Mouse (Mus musculus) mesoderm, embryonic 11.5 days (tissue): ENCODE measurements around the gene Adgrf5.
"Not testable (repeated sequence)": the region's sequence is repeated elsewhere in the genome, so short reads cannot be mapped to it uniquely, and the experiment has no call there.

Source experiments
- DNase-seq: peaks from one replicate; pipeline ENCODE4 v3.0.0-alpha.2; 2012; ENCODE audit warnings: low read depth, low spot score

The Adgrf5 gene

DNA sequence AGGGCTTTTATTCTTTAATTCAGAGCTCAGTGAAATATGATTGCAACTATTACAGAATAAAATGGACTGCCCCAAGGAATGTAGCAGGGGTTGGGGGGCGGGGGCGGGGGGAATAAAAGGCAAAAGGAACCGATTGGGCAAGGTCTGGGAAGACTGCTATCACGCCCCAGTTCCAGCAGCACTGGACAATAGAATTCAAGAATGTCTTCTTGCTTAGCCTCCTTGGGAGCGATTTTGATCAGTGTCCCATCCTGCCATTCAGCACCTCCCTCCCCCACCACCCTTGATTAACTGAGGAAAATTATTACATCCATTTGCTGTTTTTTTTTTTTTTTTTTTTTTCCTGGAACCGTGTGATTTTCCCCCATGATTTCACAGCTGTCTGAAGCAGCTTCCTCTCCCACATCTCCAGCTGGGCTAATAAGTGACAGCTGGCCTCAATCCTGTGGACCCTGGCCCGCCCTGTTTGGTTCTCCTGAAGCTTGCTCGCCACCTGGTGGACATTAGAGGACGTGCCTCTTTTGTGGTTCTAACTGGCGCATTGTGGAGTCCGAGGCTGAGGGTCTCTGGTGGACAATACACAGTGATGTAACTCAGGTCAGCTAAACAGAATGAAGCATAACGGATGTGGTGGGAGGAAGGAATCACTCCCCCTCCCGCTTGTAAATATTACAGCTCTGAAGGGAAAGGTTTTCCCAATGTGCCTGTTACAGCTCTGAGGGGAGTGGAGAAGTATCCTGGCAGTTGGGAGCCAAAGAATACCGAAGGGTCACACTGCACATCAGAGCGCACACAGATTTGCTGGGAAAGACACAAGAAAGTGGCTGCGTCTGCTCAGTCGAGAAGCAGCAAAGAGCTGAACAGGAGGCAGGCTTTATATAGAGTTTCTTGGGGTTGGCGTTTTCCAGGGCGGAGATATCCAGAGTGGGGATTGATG, 100.3 kb downstream of the Adgrf5 start:
- peak; percentile 91 for DNase-seq

DNA sequence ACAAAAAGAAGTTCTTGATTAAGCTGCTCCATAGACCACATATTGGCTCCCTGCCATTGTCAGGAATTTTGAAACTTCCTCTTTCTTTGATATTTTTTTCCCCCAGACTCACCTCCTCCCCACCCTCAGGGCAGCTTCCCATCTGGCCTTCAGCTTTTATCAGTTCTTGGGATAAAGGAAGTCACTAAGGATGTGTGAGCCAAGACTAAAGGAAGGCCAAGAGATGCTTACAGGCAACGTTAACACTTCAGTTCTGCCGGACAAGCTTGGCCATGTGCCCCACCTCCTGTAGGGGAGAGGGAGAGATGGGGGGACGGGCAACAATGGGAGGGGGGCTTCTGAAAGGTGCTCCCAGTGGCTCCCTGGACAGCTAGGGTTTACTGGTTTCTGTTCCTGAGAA, 109.8 kb downstream of the Adgrf5 start:
- no peak for DNase-seq

DNA sequence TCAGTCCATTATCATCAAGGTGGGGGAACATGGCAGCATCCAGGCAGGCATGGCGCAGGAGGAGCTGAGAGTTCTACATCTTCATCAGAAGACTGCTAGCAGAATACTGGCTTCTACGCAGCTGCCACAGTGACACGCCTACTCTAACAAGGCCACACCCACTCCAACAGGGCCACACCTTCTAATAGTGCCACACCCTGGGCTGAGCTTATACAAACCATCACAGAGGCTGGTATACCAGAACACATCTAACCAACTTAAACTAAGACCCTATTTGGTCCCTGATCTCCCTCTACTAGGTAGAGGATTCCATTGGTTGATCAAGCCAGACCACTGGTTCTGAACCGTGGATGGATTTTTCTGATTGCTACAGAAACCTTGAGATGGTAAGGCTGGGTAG, 112.3 kb downstream of the Adgrf5 start:
- no peak for DNase-seq

DNA sequence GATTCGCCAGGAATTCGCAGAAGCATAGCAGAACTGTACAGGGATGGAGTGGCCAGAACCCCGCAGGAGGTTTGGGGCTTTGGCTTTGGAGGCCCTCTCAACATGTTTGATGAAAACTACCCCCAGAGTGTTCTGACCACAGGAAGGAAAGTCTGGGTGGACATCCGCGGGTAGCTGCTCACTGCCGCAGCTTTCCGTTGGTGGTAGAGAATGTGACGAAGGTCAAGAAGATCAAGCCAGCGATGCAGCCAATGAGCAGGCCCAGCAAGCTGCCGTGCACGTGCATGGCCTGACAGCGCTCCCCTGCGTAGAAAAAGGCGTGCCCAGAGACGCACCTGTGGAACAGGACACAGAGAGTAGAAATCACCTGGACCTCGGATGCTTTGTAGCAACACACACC, 114.5 kb downstream of the Adgrf5 start:
- DNase-seq, result no peak

DNA sequence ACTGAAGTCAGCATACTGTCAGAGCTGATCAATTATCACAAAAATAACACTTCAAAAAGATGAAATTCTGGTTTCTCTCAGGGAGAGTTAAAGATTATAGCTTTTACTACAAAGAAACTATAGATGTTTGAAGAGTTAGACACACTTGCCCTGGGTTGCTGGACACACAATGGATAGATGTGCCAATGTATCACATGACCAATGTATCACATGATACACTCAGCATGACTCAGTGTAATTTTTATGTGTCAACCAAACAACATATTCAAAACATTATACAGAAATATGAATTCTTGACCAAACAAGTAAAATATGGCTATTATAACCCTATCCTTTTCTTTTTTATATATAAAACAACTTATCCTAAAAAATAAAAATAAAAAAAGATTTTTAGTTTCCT, 117.4 kb downstream of the Adgrf5 start:
- no peak for DNase-seq

DNA sequence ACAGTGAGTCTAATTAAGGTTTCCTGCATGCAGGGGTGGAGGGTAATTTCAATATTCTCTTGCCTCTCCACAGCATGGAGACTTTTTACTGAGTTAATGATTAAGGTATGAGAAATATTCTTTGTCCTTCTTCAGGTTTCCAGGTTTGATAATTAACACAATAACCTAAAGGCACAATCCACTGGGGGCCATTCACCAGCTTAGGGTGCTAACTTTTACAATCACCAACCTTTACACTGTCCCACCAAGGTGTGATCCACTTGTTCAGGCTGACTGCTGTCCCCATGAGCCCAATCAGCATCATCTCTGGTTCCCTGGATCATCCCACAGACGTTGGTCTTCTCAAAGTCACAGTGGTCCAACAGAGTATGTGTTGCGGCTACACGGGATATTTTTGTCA, 125.7 kb downstream of the Adgrf5 start:
- DNase-seq, result no peak

DNA sequence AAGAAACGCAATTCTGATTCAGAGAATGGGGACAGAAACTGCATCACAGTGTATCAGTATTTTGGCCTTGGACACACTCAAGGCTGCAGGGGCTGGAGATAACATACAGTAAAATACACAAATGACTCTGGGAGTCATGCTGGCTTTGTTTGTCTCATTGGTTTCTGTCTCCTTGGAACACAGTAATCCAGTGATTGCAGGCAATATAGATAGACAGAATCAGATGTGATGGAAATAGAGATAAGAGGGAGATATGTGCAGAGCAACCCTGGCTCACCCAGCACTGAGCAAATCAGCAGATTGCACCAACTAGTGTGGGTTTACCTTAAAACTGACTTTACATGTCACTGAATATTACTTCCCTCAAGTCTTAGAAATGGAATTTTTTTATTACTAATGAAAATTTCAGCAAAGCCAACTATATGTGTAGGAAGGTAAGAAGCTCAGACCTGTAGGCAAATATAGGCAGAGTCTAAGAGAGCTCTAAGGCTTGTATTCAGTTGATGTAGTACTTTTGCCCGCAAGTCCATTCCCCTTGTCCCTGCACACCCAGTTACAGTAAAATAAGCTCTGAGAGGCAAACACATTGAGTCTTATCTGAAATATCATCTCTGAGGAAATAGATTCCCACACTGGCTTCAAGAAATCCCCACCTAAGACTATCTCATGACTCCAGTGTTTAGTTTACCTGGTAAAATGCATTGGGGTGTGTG, 128.3 kb downstream of the Adgrf5 start:
- DNase-seq, result no peak

DNA sequence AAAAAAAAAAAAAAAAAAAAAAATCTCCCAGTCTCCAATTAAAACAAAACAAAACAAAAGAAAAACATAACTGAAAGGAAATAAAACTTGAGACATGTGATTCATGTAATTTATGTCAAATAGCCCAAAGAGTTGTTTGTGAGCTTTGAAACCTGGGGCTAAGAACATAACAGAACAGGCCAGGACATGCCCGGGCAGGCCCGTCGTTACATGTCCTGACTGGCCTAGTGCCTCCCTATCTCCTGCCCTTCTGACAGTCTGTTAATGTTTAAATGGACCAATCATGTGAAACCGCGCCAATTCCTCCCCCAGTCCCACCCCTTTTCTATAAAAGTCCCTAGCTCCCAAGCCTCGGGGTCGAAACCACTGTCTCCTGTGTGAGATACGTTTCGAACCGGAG, 130.1 kb downstream of the Adgrf5 start:
- DNase-seq, result not testable (repeated sequence)

DNA sequence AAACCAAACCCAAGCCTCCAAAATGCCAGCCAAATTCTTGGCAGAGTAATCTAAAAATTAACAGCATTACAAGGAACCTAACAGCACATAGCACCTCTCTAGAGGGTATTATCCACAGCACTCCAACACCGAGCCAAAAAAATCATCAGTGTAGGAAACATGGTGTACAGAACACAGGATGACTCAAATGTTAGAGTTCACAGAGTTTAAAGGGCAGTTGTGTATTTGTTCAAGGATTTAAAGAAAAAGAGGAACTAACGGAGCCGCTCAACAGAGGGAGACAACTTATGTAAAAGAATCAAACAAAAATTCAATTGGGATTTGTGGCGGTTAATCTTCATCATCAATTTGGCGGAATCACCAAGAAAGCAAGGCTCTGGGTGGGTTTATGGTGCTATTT, 135.3 kb downstream of the Adgrf5 start:
- DNase-seq, result no peak

DNA sequence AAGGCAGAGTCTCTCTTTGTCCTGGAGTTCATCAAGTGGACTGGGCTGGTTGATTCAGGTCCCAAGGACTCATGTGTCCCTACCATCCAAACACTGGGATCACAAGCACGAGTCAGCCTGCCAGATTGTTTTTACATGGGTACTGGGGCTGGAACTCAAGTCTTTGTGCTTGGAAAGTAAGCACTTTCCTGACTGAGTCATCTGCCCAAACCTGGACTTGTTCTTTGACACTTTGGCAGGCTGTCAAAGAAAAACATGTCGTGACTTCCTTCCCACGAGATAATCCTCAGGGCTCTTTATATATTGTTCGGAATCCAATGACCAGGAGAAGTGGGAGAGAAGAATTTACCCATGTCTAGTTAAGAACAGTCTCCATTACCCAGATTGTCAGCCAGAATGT, 137.3 kb downstream of the Adgrf5 start:
- no peak for DNase-seq

DNA sequence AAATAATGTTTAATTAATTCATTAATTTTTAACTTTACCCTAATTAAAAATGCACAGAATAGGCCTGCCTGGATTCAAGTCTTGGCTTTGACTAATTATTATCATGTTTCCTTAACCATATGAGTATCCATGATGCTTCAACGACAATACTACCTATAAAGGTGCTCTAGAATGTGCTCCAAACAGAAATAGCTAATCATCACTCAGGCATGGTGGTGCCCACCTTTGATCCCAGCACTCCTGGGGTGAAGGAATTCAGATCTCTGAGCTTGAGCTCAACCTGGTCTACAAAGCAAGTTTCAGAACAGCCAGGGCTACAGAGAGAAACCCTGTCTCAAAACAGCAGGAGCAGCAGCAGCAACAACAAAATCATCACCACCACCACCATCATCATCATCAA, 140.3 kb downstream of the Adgrf5 start:
- no peak for DNase-seq

DNA sequence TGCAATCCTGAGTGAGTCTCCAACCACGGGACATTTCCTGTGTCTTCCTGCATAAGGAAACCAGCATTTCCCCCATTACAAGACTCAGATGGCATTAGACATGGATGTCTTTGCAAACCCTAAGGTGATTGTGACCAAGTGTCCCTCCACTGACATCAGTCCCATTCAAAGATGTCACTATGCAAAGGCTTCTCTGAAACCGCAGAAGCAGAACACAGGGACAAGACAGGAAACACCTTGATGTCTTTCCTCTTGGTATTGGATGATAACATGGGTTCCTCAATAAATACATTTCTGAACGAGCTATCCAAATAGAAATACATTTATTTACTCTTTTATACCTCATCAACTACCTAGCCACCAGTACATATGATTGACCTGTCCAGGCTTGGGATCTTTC, 141.0 kb downstream of the Adgrf5 start:
- no peak for DNase-seq

DNA sequence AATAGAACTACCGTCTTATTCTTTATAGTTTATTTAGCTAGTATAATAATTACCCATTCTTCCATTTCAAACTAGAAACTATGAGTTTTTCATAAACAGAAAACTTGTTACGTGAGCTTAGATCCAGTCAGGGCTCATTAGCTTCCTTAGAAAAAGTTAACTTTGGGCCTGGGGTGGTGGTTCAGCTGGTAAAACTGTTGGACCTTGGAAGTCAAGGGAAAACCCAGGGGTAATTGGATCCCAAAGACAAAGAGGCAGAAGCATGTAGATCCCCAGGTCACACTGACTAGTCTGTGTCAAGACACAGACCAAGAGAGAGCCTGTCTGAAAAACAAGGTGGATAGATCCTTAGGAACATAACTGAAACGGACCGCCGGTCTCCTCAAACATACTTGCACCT, 141.4 kb downstream of the Adgrf5 start:
- no peak for DNase-seq

DNA sequence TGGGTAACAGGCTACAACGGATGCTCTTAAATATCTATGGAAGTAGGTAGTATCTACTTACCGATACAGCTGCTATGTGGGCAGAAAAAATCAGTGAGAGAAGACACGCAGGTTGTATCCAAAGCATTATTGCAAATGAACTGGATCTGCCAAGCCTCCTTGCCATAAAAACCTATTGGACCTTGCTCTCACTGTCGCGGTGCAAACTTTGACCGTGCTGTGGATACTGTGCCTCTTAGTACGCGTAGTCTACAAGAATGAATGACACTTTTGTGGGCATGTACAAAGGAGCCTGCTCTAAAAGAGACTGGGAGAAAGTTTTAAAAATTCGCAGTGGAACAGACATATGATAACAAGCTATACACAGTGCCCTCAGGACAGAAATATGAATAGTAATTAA, 142.3 kb downstream of the Adgrf5 start, which contains the start of gene Mep1a:
Gene Mep1a, minus strand, starts transcription at position 221 of the 400 bp plus-strand sequence.
- no peak for DNase-seq

DNA sequence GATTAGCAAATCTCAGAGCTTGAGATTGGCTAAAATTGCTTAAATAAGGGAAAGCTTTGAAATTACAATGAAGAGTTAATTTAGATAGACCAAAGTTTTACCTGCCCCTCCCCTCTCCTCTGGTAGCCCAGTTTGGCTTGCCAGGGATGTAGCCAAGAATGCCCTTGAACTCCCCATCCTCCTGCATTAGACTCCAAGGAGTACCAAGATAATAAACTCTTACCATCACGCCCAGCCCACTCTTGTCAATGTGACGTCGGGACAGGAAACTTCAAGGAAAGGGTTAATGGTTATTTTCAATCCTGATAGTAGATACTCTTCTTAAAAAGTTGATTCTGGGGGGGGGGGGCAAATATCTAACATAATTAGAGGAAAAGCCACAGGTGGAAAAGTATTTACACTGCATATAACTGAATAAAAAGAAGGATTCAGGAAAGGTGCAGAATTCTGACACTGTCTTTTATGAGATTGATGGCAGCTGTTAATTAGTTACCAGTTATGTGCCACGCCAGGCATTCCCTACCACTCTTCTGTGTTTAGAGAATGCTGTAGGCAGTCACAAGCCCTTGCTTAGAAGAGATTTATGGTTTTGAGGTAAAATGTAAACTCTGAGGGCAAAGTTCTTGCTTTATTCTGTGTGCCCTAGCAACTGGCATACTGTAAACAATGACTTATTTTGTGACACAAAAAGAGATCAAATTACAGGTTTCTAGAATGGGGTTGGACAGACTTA, 143.8 kb downstream of the Adgrf5 start:
- peak; percentile 19 for DNase-seq

DNA sequence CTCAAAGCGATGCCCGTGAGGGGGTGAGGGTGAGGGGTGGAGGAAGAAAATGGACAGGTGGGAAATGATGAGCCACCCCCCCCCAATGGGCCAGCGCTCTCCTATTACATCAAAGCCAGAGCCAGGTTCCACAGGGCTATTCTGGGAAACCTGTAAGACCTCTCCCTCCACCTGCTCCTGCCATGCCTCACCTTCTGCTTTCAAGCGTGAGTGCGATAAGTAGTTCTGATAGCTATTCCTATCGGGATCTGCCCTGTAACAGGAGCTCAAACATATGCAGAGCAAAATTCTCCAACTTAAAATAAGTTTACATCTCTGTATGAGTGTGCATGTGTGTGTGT, 144.3 kb downstream of the Adgrf5 start:
- no peak for DNase-seq
